Mouse (Mus musculus) gastrocnemius, postnatal 36 days (tissue): Measurements from ENCODE around the gene Xirp1. TPM values are rescaled to one million over a fixed set of nuclear protein-coding genes. Genes with fewer than 3 reads are reported as not detected.

Source experiments
- DNase-seq, 2 experiments: peaks; one replicate each; pipeline ENCODE4 v3.0.0; 2022
- intact Hi-C: fragments of 180-260 bp; cut with DNase I; formaldehyde crosslinking; loops from one replicate; pipeline ENCODE4 v1.15.1; 2025
- total RNA-seq, 2 experiments: library from RNA; stranded (reverse); gene quantifications; 2 replicates each; pipeline ENCODE4 v1.2.3; 2021

The Xirp1 gene
- total RNA-seq, 2 experiments from 2014 or later: 96.9 to 125 TPM

DNA sequence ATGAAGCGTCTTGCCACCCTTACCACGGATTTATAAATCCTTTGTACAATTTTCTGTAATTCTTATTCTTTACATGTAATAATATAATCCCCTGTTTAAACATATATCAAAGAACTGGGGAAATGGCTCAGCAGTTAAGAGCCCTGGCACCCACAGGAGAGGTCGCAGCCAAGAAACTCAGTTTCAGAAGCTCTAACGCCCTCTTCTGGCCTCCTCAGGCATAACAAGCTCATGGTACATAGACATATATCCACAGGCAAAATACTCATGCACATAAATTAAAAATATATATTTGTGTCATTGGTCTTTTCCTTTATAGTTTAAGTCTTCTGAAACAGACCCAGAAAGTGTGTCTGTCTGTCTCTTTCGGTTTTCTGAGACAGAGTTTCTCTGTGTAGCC lies 48.8 kb downstream of the Xirp1 start:
- intact Hi-C loops: no loop called here
- no peak for DNase-seq

DNA sequence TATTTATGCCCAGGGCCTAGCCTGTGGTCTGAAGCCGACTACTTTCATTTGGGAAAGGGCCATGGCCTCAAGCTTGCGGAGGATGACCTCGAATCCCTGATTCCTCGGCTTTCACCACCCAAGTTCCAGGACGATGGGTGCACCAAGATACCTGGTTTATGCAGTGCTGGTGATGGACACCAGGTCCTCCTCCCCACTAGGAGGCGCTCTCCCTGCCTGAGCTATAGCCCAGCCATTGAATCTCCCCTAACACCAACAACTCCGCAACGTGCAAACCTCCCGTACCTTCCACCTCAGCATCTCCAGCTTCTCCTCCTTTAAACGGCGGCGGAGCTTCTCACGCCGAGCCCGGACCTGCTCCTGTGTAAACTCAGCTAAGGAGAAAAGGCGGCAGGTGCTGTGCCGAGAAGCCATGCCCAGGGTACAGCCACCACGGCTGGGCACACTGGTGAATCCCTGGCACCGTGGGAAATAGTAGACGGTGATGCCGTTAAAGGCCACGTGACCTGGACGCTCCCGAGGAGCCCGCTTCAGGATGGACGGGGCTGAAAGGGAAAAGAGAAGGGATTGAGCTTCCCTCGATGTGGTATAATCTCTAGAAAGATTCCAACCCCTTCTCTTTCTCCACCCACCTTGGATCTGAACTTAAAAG lies 49.4 kb downstream of the Xirp1 start:
- intact Hi-C loops: no loop called here
- no peak for DNase-seq

DNA sequence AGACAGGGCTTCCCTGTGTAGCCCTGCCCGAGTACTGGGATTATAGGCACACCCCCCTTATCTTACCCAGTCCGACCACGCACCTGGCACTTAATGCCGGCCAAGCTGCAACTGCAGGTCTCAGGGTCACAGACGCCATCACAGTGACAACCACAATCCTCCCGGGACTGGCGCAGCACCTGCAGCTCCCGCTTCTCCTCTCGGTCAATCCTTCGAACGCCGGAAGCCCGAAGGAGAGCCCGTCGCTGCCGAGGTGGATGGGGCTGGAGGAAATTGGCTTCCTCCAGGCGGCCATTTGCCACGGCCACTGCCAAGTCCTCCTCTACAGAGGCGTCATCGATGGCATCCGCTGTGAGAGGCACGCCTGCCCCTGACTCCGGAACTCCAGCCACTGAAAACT lies 50.1 kb downstream of the Xirp1 start:
- intact Hi-C loops: no loop called here
- DNase-seq: no peak

DNA sequence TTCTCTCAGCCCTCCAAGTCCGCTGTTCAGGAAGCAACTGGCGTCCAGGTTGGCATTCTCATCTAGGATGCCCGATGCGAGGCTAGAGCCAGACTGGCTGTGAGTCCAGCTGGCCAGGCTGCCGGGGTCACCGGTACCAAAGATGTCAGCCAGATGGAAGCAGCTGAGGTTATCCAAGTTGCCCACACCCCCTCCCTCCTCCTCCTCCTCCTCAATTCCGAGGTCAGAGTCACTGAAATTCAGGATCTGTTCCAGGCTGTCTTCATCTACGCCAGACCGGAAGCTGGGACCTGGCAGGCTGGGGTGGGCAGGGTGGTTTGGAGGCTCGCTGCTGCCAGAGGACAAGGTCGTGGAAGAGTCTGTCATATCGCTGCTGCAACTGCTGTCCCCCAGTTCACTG lies 50.8 kb downstream of the Xirp1 start:
- intact Hi-C loops: no loop called here
- DNase-seq: peak in 1 of 2 experiments; percentile 52

DNA sequence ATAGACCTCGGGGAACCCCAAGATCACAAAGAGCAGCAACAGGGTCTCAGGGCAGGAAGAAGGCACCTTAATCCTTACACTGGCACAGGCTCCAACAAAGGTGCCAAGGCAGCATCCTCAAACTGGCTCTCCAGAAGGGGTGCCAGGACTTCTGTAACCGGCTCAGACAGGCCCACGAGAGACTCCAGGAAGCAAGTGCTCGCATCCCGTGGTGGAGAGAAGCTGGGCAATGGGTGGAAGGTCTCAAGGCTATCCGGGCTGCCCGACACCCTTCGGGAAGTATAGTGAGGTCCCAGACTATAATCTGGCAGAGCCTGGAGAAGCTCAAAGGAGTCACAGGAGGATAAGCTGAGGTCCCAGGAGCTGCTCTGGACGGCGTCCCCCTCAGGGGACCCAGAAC lies 51.2 kb downstream of the Xirp1 start:
- DNase-seq: no peak
- intact Hi-C loops: no loop called here

DNA sequence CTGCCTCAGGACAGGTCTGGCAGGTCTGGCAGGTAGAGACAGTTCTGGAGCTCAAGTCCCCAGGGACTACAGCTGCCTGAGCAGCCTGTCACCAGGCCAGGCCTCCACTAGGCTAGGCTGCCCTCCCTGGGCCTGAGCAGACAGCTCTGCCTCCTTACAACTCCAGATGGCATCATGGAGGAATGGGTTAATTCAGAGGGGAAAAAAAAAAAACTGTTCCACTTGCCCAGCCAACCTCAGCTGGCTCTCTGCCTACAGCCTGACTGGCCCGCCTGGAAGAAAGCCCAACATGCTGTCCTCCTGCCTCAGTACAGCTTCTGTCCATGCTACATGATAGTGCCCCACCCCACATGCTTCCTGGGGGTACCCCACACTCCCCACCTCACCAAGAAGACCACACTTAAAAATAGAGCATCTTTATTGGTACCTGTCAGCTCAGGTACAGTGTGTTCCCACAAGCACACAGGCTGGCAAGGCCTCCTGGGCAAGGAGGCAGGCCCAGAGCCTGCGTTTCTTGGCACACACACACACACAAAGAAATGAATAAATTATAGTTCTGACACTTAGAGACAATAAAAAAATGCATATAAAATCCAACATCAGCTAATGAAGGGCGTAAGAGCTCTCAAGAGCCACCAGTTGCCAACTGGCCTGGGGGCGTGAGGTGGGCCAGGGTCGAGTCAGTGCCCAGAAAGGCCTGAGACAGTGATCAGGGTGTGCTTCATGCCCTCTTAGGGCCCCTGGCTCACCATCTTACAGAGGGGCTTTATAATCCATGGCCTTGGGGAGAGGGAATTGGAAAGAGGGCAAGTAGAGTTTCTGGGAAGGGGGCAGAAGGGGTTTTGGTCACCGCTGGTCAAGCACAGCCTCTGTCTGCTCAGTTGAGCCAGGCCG lies 52.4 kb downstream of the Xirp1 start:
- DNase-seq: no peak

DNA sequence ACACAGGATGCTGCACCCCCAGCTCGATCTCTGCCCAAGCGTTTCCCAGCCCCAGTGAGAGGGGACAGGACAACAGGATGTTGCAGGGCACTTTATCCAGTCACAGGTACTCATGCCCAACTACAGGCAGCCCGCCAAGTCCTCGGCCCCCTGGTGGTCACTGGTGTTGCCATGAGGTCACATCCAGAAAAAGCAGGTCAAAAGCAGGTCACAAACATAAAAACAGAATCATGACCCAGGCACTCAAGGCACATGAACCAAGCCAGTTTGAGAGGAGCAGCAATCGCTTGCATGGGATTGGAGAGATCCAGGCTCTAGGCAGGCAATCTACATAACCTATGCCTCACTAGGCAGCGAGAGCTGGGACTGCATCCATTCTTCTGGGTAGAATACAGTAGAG lies 53.2 kb downstream of the Xirp1 start:
- DNase-seq: peak in 1 of 2 experiments; percentile 37
- intact Hi-C loops: no loop called here

More for the DNA sequence above, 52.4 kb downstream of the Xirp1 start:
- intact Hi-C loops: no loop called here

DNA sequence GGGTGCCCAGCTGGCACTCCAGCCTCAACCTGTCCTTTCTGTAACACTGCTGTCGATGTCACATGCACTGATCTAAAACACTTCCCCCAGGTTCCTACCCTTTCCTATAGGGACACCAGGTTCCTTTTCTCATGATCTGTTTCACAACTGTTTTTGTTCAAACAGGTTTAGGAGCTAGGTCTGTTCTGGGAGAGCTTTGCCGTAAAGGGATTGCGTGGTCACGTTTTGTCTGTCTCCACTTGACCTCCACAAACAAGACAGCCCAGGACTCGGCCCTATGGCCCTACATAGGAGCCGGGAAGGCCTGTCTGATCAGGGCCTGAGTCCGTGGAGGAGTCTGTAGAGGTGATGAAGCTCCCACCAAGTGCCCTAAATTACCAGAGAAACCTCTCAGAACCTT lies 53.6 kb downstream of the Xirp1 start:
- no peak for DNase-seq
- intact Hi-C loops: no loop called here

DNA sequence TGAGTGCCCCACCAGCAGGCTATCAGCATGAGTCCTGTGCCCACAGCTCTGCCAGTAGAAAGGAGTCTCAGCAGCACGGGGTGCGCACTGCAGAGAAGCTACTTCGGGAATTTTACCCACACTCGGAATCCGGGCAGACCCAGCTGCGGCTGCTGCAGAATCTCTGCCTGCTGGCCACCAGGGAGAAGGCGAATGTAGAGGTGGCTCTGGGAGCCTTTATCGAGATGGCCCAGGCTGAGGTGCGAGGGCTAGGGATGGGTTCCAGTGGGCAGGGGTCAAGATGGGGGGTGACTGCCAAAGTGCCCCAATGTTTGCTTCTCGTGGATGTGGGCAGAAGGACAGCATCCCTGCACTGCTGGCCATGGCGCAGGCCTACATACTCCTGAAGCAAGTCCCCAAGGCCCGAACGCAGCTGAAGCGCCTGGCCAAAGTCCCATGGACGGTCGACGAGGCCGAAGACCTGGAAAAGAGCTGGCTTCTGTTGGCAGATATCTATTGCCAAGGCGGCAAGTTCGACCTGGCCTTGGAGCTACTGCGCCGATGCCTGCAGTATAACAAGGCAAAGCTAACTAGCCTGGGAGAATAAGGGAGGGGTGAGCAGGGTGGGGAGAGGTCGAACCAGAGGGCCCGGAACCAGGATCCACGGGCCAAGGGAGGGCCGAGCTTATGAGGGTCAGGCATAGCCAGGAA lies 57.0 kb downstream of the Xirp1 start:
- intact Hi-C loops: no loop called here
- DNase-seq: no peak

DNA sequence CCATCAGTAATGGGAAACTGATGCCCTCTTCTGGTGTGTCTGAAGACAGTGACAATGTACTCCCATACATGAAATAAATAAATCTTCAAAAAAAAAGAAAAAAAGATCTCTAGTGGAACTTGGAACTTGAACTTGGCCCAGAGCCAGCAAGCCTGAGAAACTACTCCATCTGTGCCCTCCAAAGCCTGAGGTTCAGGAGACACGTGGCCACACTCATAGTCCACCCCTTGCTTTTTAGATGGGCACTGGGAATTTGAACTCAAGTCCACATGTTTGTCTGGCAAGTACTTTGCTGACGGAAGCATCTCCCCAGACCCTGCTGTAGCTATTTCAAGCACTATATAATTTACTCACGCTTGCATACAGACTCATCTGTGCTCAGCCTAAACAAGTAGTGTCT lies 58.2 kb downstream of the Xirp1 start:
- DNase-seq: no peak
- intact Hi-C loops: loop anchor here (2.0 kb wide), 1 partner anchor 50 kb away; no protein-coding TSS in a partner anchor

DNA sequence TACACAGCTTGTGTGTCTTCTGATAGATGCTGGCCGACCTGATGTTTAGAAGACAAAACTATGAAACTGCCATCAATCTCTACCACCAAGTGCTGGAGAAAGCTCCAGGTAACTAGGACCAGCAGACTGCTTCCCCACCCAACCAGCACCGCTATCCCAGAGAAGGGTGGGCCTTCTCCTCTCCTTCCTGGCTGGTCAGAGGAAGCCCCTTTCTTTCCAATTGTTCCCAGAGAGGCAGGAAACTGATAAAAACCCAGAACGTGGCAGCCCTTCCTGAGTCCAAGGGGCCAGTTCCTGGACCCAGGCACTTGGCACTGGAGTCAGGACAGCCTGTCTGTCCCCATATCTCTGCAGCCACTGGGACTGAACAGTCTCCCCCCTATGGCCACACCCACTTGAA lies 59.2 kb downstream of the Xirp1 start:
- intact Hi-C loops: loop anchor here (2.0 to 5.0 kb wide), 3 partner anchors 51 to 133 kb away; no protein-coding TSS in a partner anchor
- DNase-seq: no peak

Other genes with a start within 250 kb of the Xirp1 start
- gene Scn11a, start 198.1 kb downstream of the Xirp1 start, total RNA-seq: not detected
- 10 to 100 TPM; 11.0 to 12.1 TPM for gene Wdr48, start 128.7 kb downstream of the Xirp1 start, total RNA-seq
- 10 to 100 TPM; 14.5 to 15.3 TPM for gene Gorasp1, start 86.0 kb downstream of the Xirp1 start, total RNA-seq
- gene Ttc21a, start 86.0 kb downstream of the Xirp1 start, total RNA-seq: not detected
- gene Csrnp1, start 38.9 kb downstream of the Xirp1 start, total RNA-seq: 10 to 100 TPM in 1 of 2 experiments, 1 to 10 TPM in 1; 3.0 to 11.0 TPM
- gene Cx3cr1, start 46.3 kb upstream of the Xirp1 start, total RNA-seq: under 1 TPM; 0.28 to 0.52 TPM
- not detected for gene Ccr8, start 68.5 kb upstream of the Xirp1 start, total RNA-seq
- 1 to 10 TPM; 7.8 to 9.2 TPM for gene Slc25a38, start 86.8 kb upstream of the Xirp1 start, total RNA-seq
- 100 to 1,000 TPM; 366 to 400 TPM for gene Rpsa, start 104.1 kb upstream of the Xirp1 start, total RNA-seq
- not detected for gene Mobp, start 126.1 kb upstream of the Xirp1 start, total RNA-seq